Mouse (Mus musculus): ENCODE measurements around the gene Cdc42ep4. TPM values are rescaled to one million over a fixed set of nuclear protein-coding genes. Genes with fewer than 3 reads are reported as not detected.

The Cdc42ep4 gene
- total and polyA plus RNA-seq, 3 experiments = 10.8 to 38.6 (median 22.8) TPM

GRCm38 (mm10) chr11:113754845-113755244 is 3.2 kb upstream of the Cdc42ep4 start:
- Histone ChIP-seq H3K4me1 (ENCODE audit: insufficient read depth, low read depth, low read length) (peaks cover 18% of the 10 kb centered on the region), H3K27me3 (ENCODE audit: insufficient read depth, low read length) (no peaks in the 10 kb centered on the region), H3K4me3 (ENCODE audit: low read depth, low read length) (no peak overlapping the region), H3K36me3 (replicated peaks) (peaks cover 2% of the 10 kb centered on the region), H3K9me3 (replicated peaks) (no peaks in the 10 kb centered on the region)
- TF ChIP-seq GATA1 (IDR thresholded peaks at IDR 0.05; ENCODE audit: borderline replicate concordance, low read length) = no peak
- TF ChIP-seq TAL1 (conservative IDR thresholded peaks at IDR 0.05; ENCODE audit: low read depth, low read length) = no peak
- no peak for TF ChIP-seq GATA2 (IDR thresholded peaks at IDR 0.05; ENCODE audit: borderline replicate concordance, low read depth, low read length)
- TF ChIP-seq CTCF (IDR thresholded peaks at IDR 0.05; ENCODE audit: low read depth, low read length) = no peak
- no peak for TF ChIP-seq POLR2AphosphoS5 (IDR thresholded peaks at IDR 0.05; ENCODE audit: insufficient replicate concordance, low read depth, low read length)
- DNase-seq (ENCODE audit: low spot score) (no peak), ATAC-seq (ENCODE audit: extremely low read depth, insufficient number of reproducible peaks, low FRiP score, poor library complexity, severe bottlenecking) (no peak)

- Histone ChIP-seq H3K36me3 (replicated peaks) (peaks cover 17% of the 10 kb centered on the region), H3K9me3 (replicated peaks) (no peaks in the 10 kb centered on the region), H3K27me3 (ENCODE audit: insufficient read depth, low read length) (no peaks in the 10 kb centered on the region), H3K4me3 (ENCODE audit: low read depth, low read length) (peak overlapping the region; percentile 77), H3K4me1 (ENCODE audit: insufficient read depth, low read depth, low read length) (peaks cover 38% of the 10 kb centered on the region)
- ATAC-seq (ENCODE audit: extremely low read depth, insufficient number of reproducible peaks, low FRiP score, poor library complexity, severe bottlenecking) (no peak), DNase-seq (ENCODE audit: low spot score) (no peak)
- no peak for TF ChIP-seq GATA1 (IDR thresholded peaks at IDR 0.05; ENCODE audit: borderline replicate concordance, low read length)
Measured at GRCm38 (mm10) chr11:113752685-113753430, 1.2 kb upstream of the Cdc42ep4 start.

- Histone ChIP-seq H3K9me3 (replicated peaks) (no peaks in the 10 kb centered on the region), H3K27me3 (ENCODE audit: insufficient read depth, low read length) (no peaks in the 10 kb centered on the region), H3K4me3 (ENCODE audit: low read depth, low read length) (peak overlapping the region; percentile 77), H3K36me3 (replicated peaks) (peaks cover 23% of the 10 kb centered on the region), H3K4me1 (ENCODE audit: insufficient read depth, low read depth, low read length) (peaks cover 44% of the 10 kb centered on the region)
- ATAC-seq (ENCODE audit: extremely low read depth, insufficient number of reproducible peaks, low FRiP score, poor library complexity, severe bottlenecking) = 0 out of 2 replicates have a peak, but pooled peaks have one; percentile 0
- TF ChIP-seq TAL1 (conservative IDR thresholded peaks at IDR 0.05; ENCODE audit: low read depth, low read length) (no peak), POLR2AphosphoS5 (IDR thresholded peaks at IDR 0.05; ENCODE audit: insufficient replicate concordance, low read depth, low read length) (no peak), GATA2 (IDR thresholded peaks at IDR 0.05; ENCODE audit: borderline replicate concordance, low read depth, low read length) (no peak), GATA1 (IDR thresholded peaks at IDR 0.05; ENCODE audit: borderline replicate concordance, low read length) (no peak), CTCF (IDR thresholded peaks at IDR 0.05; ENCODE audit: low read depth, low read length) (no peak)
- DNase-seq (ENCODE audit: low spot score) = peak; percentile 38
Measured at GRCm38 (mm10) chr11:113752158-113752661, 529 bp upstream of the Cdc42ep4 start.

- DNase-seq (ENCODE audit: low spot score) = peak; percentile 75
- peak; percentile 11 for ATAC-seq (ENCODE audit: extremely low read depth, insufficient number of reproducible peaks, low FRiP score, poor library complexity, severe bottlenecking)
- TF ChIP-seq GATA1 (IDR thresholded peaks at IDR 0.05; ENCODE audit: borderline replicate concordance, low read length) = no peak
- no peak for TF ChIP-seq GATA2 (IDR thresholded peaks at IDR 0.05; ENCODE audit: borderline replicate concordance, low read depth, low read length)
- no peaks in the 10 kb centered on the region for H3K27me3 ChIP-seq (ENCODE audit: insufficient read depth, low read length)
- H3K9me3 ChIP-seq (replicated peaks) = no peaks in the 10 kb centered on the region
- peaks cover 34% of the 10 kb centered on the region for H3K36me3 ChIP-seq (replicated peaks)
- H3K4me1 ChIP-seq (ENCODE audit: insufficient read depth, low read depth, low read length) = peaks cover 53% of the 10 kb centered on the region
- peak overlapping the region; percentile 77 for H3K4me3 ChIP-seq (ENCODE audit: low read depth, low read length)
Measured at GRCm38 (mm10) chr11:113750571-113751483, 854 bp downstream of the Cdc42ep4 start.

- peaks cover 39% of the 10 kb centered on the region for H3K36me3 ChIP-seq (replicated peaks)
- no peaks in the 10 kb centered on the region for H3K9me3 ChIP-seq (replicated peaks)
- H3K27me3 ChIP-seq (ENCODE audit: insufficient read depth, low read length) = no peaks in the 10 kb centered on the region
- DNase-seq (ENCODE audit: low spot score) (peak; percentile 50), ATAC-seq (ENCODE audit: extremely low read depth, insufficient number of reproducible peaks, low FRiP score, poor library complexity, severe bottlenecking) (peak; percentile 37)
- TF ChIP-seq TAL1 (conservative IDR thresholded peaks at IDR 0.05; ENCODE audit: low read depth, low read length) = 0 out of 2 replicates have a peak, but pooled peaks have one; percentile 15
- TF ChIP-seq GATA1 (IDR thresholded peaks at IDR 0.05; ENCODE audit: borderline replicate concordance, low read length) = no peak
- peak overlapping the region; percentile 77 for H3K4me3 ChIP-seq (ENCODE audit: low read depth, low read length)
- peaks cover 60% of the 10 kb centered on the region for H3K4me1 ChIP-seq (ENCODE audit: insufficient read depth, low read depth, low read length)
Measured at GRCm38 (mm10) chr11:113749749-113750351, 1.8 kb downstream of the Cdc42ep4 start.
